Mouse (Mus musculus): ENCODE measurements around the gene Tpr. TPM values are rescaled to one million over a fixed set of nuclear protein-coding genes. Genes with fewer than 3 reads are reported as not detected.
A peak's percentile ranks its signal among the peaks of the same experiment; 100 is the strongest.

The Tpr gene
- polyA plus RNA-seq, 1 experiment, result 50.3 TPM

GRCm38 (mm10) chr1:150409996-150410395 lies 17.4 kb downstream of the Tpr start:
- no peak overlapping the region for H3K27ac ChIP-seq (ENCODE audit: insufficient read depth, low read depth, low read length)
- DNase-seq, result no peak

GRCm38 (mm10) chr1:150416006-150416405 lies 23.4 kb downstream of the Tpr start:
- H3K4me3 ChIP-seq (ENCODE audit: insufficient read depth, low read depth, low read length), result no peak overlapping the region
- H3K27me3 ChIP-seq (replicated peaks; ENCODE audit: control insufficient read depth, insufficient read depth, low read length), result no peaks in the 10 kb centered on the region
- peaks cover 27% of the 10 kb centered on the region for H3K36me3 ChIP-seq (ENCODE audit: control insufficient read depth, insufficient read depth, low read length)
- H3K4me1 ChIP-seq (ENCODE audit: control insufficient read depth, insufficient read depth, low read length), result peaks cover 7% of the 10 kb centered on the region
- DNase-seq, result no peak
- H3K27ac ChIP-seq (ENCODE audit: insufficient read depth, low read depth, low read length), result no peak overlapping the region
- TF ChIP-seq POLR2A (IDR thresholded peaks at IDR 0.05; ENCODE audit: low read depth, low read length) (no peak), CTCF (conservative IDR thresholded peaks at IDR 0.05; ENCODE audit: insufficient read depth, insufficient read length, low read depth, low read length) (no peak)
- WGBS, result 90% methylated on average over 3 of the region's 3 CpGs

More at GRCm38 (mm10) chr1:150409996-150410395, 17.4 kb downstream of the Tpr start:
- Histone ChIP-seq H3K36me3 (ENCODE audit: control insufficient read depth, insufficient read depth, low read length) (peaks cover 19% of the 10 kb centered on the region), H3K27me3 (replicated peaks; ENCODE audit: control insufficient read depth, insufficient read depth, low read length) (no peaks in the 10 kb centered on the region), H3K4me3 (ENCODE audit: insufficient read depth, low read depth, low read length) (no peak overlapping the region), H3K4me1 (ENCODE audit: control insufficient read depth, insufficient read depth, low read length) (no peaks in the 10 kb centered on the region)
- 95% methylated on average over 6 of the region's 6 CpGs for WGBS
- TF ChIP-seq POLR2A (IDR thresholded peaks at IDR 0.05; ENCODE audit: low read depth, low read length) (no peak), CTCF (conservative IDR thresholded peaks at IDR 0.05; ENCODE audit: insufficient read depth, insufficient read length, low read depth, low read length) (no peak)

DNA sequence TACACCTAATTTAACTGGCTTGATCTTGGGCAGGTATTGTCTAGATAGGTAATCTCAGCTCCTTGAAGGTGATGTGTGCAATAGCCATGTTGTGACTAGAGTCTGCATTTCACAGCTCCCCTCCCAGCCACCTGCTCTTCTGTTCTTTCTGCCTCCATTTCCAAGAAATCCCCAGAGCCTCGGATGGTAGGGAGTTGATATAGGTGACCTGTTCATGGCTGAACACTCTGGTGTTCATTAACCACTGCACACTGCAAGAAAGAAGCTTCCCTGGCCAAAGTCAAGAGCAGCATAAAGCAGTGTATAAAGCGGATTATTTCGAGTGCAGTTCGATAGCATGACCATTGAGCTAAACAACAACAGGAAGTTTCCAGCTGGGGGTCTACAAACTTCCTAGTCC lies 25.8 kb downstream of the Tpr start:
- Histone ChIP-seq H3K27me3 (replicated peaks; ENCODE audit: control insufficient read depth, insufficient read depth, low read length) (no peaks in the 10 kb centered on the region), H3K36me3 (ENCODE audit: control insufficient read depth, insufficient read depth, low read length) (peaks cover 30% of the 10 kb centered on the region), H3K4me1 (ENCODE audit: control insufficient read depth, insufficient read depth, low read length) (peaks cover 7% of the 10 kb centered on the region), H3K27ac (ENCODE audit: insufficient read depth, low read depth, low read length) (no peak overlapping the region), H3K4me3 (ENCODE audit: insufficient read depth, low read depth, low read length) (no peak overlapping the region)
- DNase-seq, result peak; percentile 65
- WGBS, result 54% methylated on average over 4 of the region's 4 CpGs
- TF ChIP-seq POLR2A (IDR thresholded peaks at IDR 0.05; ENCODE audit: low read depth, low read length) (no peak), CTCF (conservative IDR thresholded peaks at IDR 0.05; ENCODE audit: insufficient read depth, insufficient read length, low read depth, low read length) (no peak)

DNA sequence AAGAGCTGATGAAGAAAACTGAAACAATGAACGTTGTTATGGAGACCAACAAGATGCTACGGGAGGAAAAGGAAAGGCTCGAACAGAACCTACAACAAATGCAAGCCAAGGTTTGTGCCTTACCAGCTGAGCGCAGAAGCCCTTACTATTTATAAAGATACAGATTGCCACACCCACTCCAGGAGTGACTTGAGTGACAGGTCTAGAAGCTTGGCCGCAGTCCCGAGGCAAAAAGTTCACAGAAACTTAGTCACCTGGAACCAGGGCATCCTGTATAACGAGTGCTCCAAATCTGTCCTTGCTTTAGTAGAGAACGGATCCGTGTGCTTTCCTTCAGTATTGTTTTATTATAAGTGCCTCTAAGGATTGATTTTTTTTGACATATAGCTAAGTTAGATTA lies 33.0 kb downstream of the Tpr start:
- WGBS, result 51% methylated on average over 9 of the region's 9 CpGs
- H3K27me3 ChIP-seq (replicated peaks; ENCODE audit: control insufficient read depth, insufficient read depth, low read length), result no peaks in the 10 kb centered on the region
- no peak overlapping the region for H3K27ac ChIP-seq (ENCODE audit: insufficient read depth, low read depth, low read length)
- no peaks in the 10 kb centered on the region for H3K4me1 ChIP-seq (ENCODE audit: control insufficient read depth, insufficient read depth, low read length)
- H3K36me3 ChIP-seq (ENCODE audit: control insufficient read depth, insufficient read depth, low read length), result peaks cover 25% of the 10 kb centered on the region
- DNase-seq, result peak; percentile 83
- no peak for TF ChIP-seq POLR2A (IDR thresholded peaks at IDR 0.05; ENCODE audit: low read depth, low read length)
- TF ChIP-seq CTCF (conservative IDR thresholded peaks at IDR 0.05; ENCODE audit: insufficient read depth, insufficient read length, low read depth, low read length), result no peak
- no peak overlapping the region for H3K4me3 ChIP-seq (ENCODE audit: insufficient read depth, low read depth, low read length)

DNA sequence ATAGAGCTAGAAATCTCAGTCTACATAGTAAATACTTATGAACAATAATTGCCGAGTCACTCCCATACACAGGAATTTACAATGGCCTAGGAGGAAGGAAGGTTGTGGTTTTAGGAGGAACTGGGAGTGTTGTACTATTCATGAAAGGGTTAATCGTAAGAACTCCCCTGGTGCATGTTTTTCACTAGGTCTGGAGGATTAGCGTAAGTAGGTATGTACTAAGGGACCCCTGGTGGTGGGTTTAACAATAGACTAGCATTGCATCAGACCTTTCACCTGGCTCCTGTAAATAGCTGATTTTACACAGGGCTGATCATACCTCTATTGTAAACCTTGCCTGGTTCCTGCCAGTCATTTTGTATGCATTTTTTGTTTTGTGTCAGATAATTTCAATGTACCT lies 33.6 kb downstream of the Tpr start:
- H3K4me3 ChIP-seq (ENCODE audit: insufficient read depth, low read depth, low read length), result no peak overlapping the region
- no peak for TF ChIP-seq CTCF (conservative IDR thresholded peaks at IDR 0.05; ENCODE audit: insufficient read depth, insufficient read length, low read depth, low read length)
- TF ChIP-seq POLR2A (IDR thresholded peaks at IDR 0.05; ENCODE audit: low read depth, low read length), result no peak
- WGBS, result 81% methylated on average over 3 of the region's 3 CpGs

GRCm38 (mm10) chr1:150438641-150439040 lies 46.0 kb downstream of the Tpr start:
- Histone ChIP-seq H3K36me3 (ENCODE audit: control insufficient read depth, insufficient read depth, low read length) (peaks cover 15% of the 10 kb centered on the region), H3K27ac (ENCODE audit: insufficient read depth, low read depth, low read length) (no peak overlapping the region), H3K27me3 (replicated peaks; ENCODE audit: control insufficient read depth, insufficient read depth, low read length) (no peaks in the 10 kb centered on the region), H3K4me1 (ENCODE audit: control insufficient read depth, insufficient read depth, low read length) (no peaks in the 10 kb centered on the region), H3K4me3 (ENCODE audit: insufficient read depth, low read depth, low read length) (no peak overlapping the region)
- WGBS, result 83% methylated on average over 3 of the region's 3 CpGs
- DNase-seq, result no peak
- TF ChIP-seq CTCF (conservative IDR thresholded peaks at IDR 0.05; ENCODE audit: insufficient read depth, insufficient read length, low read depth, low read length), result no peak
- no peak for TF ChIP-seq POLR2A (IDR thresholded peaks at IDR 0.05; ENCODE audit: low read depth, low read length)

More for the DNA sequence above, 33.6 kb downstream of the Tpr start:
- Histone ChIP-seq H3K4me1 (ENCODE audit: control insufficient read depth, insufficient read depth, low read length) (no peaks in the 10 kb centered on the region), H3K36me3 (ENCODE audit: control insufficient read depth, insufficient read depth, low read length) (peaks cover 27% of the 10 kb centered on the region), H3K27me3 (replicated peaks; ENCODE audit: control insufficient read depth, insufficient read depth, low read length) (no peaks in the 10 kb centered on the region), H3K27ac (ENCODE audit: insufficient read depth, low read depth, low read length) (no peak overlapping the region)
- DNase-seq, result no peak

GRCm38 (mm10) chr1:150441731-150442130 lies 49.1 kb downstream of the Tpr start:
- Histone ChIP-seq H3K27ac (ENCODE audit: insufficient read depth, low read depth, low read length) (no peak overlapping the region), H3K4me3 (ENCODE audit: insufficient read depth, low read depth, low read length) (no peak overlapping the region), H3K4me1 (ENCODE audit: control insufficient read depth, insufficient read depth, low read length) (no peaks in the 10 kb centered on the region), H3K27me3 (replicated peaks; ENCODE audit: control insufficient read depth, insufficient read depth, low read length) (no peaks in the 10 kb centered on the region), H3K36me3 (ENCODE audit: control insufficient read depth, insufficient read depth, low read length) (peaks cover 12% of the 10 kb centered on the region)
- DNase-seq, result no peak
- no peak for TF ChIP-seq POLR2A (IDR thresholded peaks at IDR 0.05; ENCODE audit: low read depth, low read length)
- TF ChIP-seq CTCF (conservative IDR thresholded peaks at IDR 0.05; ENCODE audit: insufficient read depth, insufficient read length, low read depth, low read length), result no peak
- WGBS, result 67% methylated on average over 4 of the region's 4 CpGs
